Mouse (Mus musculus): ENCODE data around the gene Glcci1. TPM values are rescaled to one million over a fixed set of nuclear protein-coding genes. Genes with fewer than 3 reads are reported as not detected.

The Glcci1 gene
- 1 to 10 TPM; 2.3 to 4.0 (median 3.6) TPM for total RNA-seq (2022)

- DNase-seq (ENCODE audit: low spot score in 2 of 2): peak; percentile 28 to 52
Measured at GRCm38 (mm10) chr6:8509551-8509950, at the start of gene Glcci1. Gene Glcci1, plus strand, starts transcription at chr6:8509600.

DNA sequence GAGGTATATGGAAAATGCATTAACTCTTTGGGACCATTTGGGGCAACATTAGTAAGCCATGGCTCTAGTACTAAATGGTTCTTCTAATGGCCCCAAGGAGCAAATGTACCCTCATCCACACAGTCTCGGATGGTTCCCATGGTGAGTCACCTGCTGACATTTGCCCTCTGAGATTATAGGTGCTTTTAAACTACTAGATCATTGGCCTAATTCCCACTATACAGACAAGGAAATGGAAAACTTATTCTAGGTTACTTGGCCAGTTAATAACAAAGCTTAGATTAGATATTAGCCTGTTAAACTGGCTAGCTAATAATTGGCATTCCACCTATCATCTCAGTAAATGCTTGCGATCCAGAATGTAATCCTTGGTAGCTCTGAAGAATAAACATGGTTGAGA, 47.0 kb upstream of the Glcci1 start:
- DNase-seq (ENCODE audit: low spot score in 2 of 2): no peak

- DNase-seq (ENCODE audit: low spot score in 2 of 2): no peak
Measured at GRCm38 (mm10) chr6:8465388-8465787, 44.0 kb upstream of the Glcci1 start.

- DNase-seq (ENCODE audit: low spot score in 2 of 2): no peak
Measured at GRCm38 (mm10) chr6:8465985-8466384, 43.4 kb upstream of the Glcci1 start.

DNA sequence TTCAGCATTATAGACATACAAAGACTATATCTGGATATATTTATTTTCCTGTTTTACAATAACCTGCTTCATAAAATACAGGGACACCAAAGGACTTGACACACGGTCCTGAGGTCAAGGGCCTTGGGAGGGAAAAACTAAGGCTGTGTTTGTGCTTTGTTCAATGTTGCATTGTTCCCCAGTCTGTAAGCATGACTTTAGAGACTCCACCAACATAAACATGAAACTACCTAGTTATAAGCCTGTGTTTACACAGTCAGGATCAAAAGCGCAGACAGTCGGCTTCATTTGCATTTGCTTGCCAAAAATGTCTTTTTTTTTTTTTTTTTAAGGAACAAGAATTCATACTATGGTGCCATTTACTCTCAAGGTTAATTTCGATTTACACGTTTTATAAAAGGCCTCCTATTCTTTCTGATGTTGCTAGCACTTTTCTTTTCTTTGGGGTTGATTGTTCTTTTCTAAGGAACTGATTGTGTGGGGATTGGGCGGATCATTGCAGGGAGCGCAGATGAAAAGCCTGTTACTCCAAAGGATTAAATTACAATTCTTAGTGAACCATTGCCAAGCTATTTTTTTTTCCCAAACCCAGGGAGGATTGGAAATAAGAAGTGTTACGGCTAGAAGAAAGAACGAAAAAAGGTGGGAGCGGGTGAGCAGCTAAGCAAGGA, 41.6 kb upstream of the Glcci1 start:
- DNase-seq (ENCODE audit: low spot score in 2 of 2): no peak

DNA sequence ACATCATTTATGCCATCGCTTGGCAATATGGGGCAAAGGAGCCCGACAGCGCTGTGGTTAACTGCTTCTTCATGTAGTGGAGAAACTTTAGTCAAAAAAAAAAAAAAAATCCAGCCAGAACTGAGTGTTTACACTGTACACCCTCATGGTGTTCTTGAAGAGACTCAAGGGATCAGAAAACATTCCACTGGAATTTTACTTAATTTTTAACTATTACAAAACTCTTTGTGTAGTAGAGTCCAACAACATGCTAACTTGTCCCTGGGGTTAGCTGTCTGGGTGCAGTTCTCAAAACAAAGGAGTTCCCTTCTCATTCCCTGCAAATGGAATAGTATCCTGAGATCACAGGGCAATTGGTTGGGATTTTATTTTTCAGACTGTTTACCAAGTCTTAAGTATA, 39.5 kb upstream of the Glcci1 start:
- DNase-seq (ENCODE audit: low spot score in 2 of 2): no peak

- DNase-seq (ENCODE audit: low spot score in 2 of 2): no peak
Measured at GRCm38 (mm10) chr6:8472125-8472524, 37.3 kb upstream of the Glcci1 start.

GRCm38 (mm10) chr6:8472915-8473314, 36.5 kb upstream of the Glcci1 start:
- peak in 1 of 2 experiments; percentile 30 for DNase-seq (ENCODE audit: low spot score in 2 of 2)

DNA sequence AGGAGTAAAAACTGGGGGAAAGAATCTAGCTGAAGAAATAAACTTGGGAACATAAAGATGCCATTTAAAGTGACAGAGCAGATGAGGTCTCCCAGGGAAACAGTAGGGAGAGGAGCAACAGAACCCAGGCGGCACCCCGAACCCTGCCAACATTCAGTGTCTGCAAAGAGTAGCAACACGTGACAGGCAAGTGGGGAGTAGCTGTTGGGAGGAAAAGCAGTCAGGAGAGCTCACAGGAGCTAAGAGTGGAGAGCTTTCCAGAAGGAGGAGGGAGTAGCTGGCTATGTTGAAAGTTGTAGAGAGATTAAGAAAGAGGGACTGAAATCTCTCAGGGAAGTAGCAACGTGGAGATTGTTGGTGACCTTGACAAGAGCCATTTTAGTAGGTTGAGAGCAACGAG, 35.9 kb upstream of the Glcci1 start:
- DNase-seq (ENCODE audit: low spot score in 2 of 2): peak in 1 of 2 experiments; percentile 6

GRCm38 (mm10) chr6:8474316-8474715, 35.1 kb upstream of the Glcci1 start:
- no peak for DNase-seq (ENCODE audit: low spot score in 2 of 2)

DNA sequence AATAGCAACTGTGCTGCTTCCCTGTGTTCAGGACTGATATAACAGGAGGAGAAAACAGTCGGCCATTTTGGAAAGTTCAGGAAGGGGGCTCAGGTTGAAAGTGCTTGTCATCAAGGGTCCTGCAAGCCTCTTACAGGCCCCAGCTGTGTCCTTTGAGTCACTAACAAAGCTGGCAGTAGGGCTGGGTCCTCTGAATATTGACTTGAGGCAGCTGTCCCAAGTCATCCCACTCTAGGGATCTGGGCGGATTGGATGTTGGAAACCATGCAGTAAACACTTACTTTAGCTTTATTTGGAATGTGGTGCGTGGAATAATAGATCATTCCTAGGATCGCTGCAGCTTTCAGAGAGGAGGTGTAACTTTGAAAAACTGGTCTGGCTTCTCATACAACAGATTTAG, 34.6 kb upstream of the Glcci1 start:
- DNase-seq (ENCODE audit: low spot score in 2 of 2): no peak

DNA sequence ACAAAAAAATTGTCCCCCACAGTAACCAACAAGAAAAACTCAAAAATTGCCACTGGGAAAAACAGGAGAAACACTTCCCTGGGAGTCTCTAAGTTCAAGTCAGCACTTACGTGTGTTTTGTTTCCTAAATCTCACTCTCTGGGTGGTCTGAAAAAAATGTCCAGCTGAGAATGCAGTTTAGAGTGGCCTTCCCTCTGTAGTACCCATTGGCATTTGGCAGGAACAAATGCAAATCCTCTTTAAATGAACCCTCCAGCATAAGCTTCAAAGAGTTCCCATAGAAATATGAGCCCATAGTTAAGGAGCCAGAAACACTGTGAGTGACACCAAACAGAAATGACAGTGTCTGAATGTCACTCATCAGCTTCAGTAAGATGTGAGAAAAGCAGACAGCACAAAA, 30.2 kb upstream of the Glcci1 start:
- no peak for DNase-seq (ENCODE audit: low spot score in 2 of 2)

DNA sequence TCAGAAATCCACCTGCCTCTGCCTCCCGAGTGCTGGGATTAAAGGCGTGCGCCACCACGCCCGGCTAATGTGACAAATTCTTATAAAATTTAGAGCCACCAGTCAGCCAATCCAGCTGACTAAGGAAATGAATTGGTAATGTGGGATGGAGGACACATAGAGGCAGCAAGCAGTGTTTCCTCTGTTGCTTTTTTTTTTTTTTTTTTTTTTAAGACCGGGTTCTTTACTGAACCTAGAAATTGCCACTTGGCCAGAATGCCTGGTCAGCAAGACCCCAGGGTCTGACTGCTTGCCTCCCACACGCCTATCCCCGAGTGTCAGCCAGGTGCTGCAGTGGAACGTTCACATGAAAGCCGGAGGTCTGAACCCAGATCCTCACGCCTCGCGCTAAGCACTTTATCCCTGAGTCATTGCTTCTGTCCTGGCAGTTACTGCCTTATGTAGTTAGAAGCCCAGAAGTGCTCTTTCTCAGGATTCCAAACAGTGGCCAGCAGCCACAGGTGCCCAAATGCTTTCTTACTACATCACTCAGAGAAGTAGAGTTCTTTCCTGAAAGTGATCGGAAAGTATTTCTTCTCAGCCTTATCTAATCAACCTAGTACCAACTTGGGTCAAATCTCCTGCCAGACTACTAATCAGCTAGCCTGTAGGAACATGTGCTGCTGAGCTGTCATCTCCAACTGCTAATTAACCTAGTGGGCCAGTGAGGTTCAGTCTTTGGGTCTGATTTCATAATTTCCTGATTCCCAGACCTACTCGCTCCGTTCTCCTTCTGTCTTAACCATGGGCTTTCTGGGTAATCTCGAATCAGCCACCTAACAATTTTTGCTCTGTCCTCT, 24.7 kb upstream of the Glcci1 start:
- DNase-seq (ENCODE audit: low spot score in 2 of 2): no peak

DNA sequence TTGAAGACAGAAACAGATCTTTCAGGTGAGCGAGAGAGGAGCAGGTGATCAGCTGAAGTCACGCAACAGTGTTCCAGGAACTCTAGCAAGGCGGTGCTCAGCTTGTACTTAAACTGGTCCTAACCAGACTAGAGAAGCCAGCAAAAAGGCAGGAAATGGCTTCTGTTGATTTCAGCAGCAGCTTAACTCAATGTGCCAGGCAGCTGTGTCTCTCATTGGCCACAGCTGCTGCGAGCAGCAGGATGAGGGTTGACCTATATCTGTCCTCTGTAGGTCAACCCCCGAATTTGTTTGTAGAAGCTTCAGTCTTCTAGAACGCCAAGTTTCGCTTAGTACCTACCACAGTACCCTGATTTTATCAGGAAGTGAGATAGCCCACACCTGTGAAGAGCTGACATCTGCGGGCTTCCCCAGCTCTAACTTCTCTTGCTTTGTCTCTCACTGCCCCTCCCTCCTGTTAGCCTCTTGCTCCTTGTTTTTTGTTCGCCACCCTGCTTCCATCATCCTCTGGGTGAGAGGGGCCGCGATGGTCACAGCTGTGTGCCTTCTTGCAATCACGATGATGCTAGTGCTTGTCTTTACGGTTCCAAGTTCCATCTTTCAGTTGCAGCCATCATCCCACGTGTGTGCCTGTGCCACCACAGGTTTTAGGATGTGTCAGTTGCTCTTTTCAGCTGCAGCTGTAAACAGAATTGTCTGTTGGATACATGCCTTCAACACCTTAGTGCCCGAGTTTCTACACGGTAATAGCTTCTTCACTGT, 23.8 kb upstream of the Glcci1 start:
- no peak for DNase-seq (ENCODE audit: low spot score in 2 of 2)

- no peak for DNase-seq (ENCODE audit: low spot score in 2 of 2)
Measured at GRCm38 (mm10) chr6:8486391-8487043, 22.9 kb upstream of the Glcci1 start.

GRCm38 (mm10) chr6:8487044-8487853, 22.2 kb upstream of the Glcci1 start:
- DNase-seq (ENCODE audit: low spot score in 2 of 2): no peak

DNA sequence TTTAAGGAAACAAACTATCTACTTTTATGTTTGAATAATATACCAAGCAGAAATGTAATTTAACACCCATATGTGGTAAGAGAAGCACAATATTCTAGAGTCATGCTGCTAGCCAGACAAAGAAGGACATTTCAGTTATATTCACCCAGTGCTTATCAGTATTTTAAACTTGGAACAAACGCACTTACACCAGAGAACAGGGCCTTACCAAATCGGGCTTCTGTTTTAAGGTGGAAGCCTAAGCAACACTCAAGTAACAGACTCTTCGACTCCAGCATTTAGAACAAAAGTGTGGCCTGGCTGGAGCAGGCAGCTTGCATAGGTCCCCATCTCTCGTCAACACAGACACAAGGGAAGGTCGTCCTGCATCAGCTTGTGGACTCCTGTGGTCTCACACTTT, 21.2 kb upstream of the Glcci1 start:
- no peak for DNase-seq (ENCODE audit: low spot score in 2 of 2)

GRCm38 (mm10) chr6:8489266-8489665, 20.1 kb upstream of the Glcci1 start:
- DNase-seq (ENCODE audit: low spot score in 2 of 2): no peak

GRCm38 (mm10) chr6:8489938-8490585, 19.3 kb upstream of the Glcci1 start:
- no peak for DNase-seq (ENCODE audit: low spot score in 2 of 2)

- DNase-seq (ENCODE audit: low spot score in 2 of 2): no peak
Measured at GRCm38 (mm10) chr6:8492248-8492647, 17.2 kb upstream of the Glcci1 start.

Measured in gastrocnemius, adult 8-10 months (tissue).